Mouse (Mus musculus): ENCODE measurements at regions not wholly inside any gene's neighbourhood (a gene's known extent, or its start where the extent isn't known, plus 50 kb on each side); places are given as distances from the start of the nearest gene placed in this dataset.

- Histone ChIP-seq H3K36me3 (ENCODE audit: control insufficient read depth, insufficient read depth, low read length, poor library complexity, severe bottlenecking) (no peaks in the 10 kb centered on the region), H3K9me3 (ENCODE audit: control insufficient read depth, insufficient read depth, low read depth, low read length) (no peaks in the 10 kb centered on the region), H3K9ac (ENCODE audit: insufficient read depth, low read depth, low read length, poor library complexity, severe bottlenecking) (no peak overlapping the region), H3K27ac (ENCODE audit: insufficient read depth, low read depth, low read length, poor library complexity, severe bottlenecking) (no peak overlapping the region), H3K4me3 (ENCODE audit: insufficient read depth in 1 of 2, low read depth in 1 of 2, low read length in 2 of 2, poor library complexity in 1 of 2, severe bottlenecking in 1 of 2) (no peak overlapping the region), H3K4me1 (ENCODE audit: control insufficient read depth in 2 of 2, insufficient read depth in 2 of 2, low read length in 2 of 2, poor library complexity in 1 of 2) (no peaks in the 10 kb centered on the region)
- TF ChIP-seq HCFC1 (IDR thresholded peaks at IDR 0.05; ENCODE audit: borderline replicate concordance, insufficient read depth, low read length), result no peak
- no peak for TF ChIP-seq ZNF384 (IDR thresholded peaks at IDR 0.05; ENCODE audit: low read depth, low read length)
- TF ChIP-seq CHD2 (IDR thresholded peaks at IDR 0.05; ENCODE audit: low read depth, low read length), result no peak
- TF ChIP-seq ZC3H11A (IDR thresholded peaks at IDR 0.05; ENCODE audit: borderline replicate concordance, low read depth, low read length), result no peak
- TF ChIP-seq MAFK (IDR thresholded peaks at IDR 0.05; ENCODE audit: insufficient read depth, low read depth, low read length), result no peak
- DNase-seq (ENCODE audit: low read depth, low spot score), result no peak
- in situ Hi-C loops (cut with MboI; ENCODE audit: low sequenced_read_pairs in 2 of 2, unreplicated experiment in 2 of 2), result no loop called here
Observed at GRCm38 (mm10) chr3:51055004-51055403, 169.2 kb upstream of the Noct start.

DNA sequence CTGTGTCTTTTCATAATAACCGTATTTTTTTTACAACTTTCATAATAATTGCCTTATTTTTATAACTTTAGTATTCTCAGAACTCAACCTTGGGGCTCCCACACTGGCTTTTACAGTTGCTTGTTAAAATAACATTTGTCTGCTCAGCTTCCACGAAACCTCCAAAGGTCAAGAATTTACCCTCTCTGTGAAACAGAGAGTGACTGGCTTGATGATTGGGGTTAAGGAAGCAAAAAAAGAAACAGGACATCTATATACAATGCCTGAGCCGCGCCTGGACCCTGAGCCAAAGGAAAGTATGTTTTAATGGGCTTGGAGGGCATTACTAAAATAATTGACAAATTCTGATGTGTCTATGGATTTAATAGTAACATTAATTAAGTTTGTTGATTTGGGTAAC is 160.0 kb upstream of the Noct start:
- Histone ChIP-seq H3K4me3 (ENCODE audit: insufficient read depth in 1 of 2, low read depth in 1 of 2, low read length in 2 of 2, poor library complexity in 1 of 2, severe bottlenecking in 1 of 2) (no peak overlapping the region), H3K9me3 (ENCODE audit: control insufficient read depth, insufficient read depth, low read depth, low read length) (no peaks in the 10 kb centered on the region), H3K9ac (ENCODE audit: insufficient read depth, low read depth, low read length, poor library complexity, severe bottlenecking) (no peak overlapping the region), H3K27ac (ENCODE audit: insufficient read depth, low read depth, low read length, poor library complexity, severe bottlenecking) (no peak overlapping the region), H3K36me3 (ENCODE audit: control insufficient read depth, insufficient read depth, low read length, poor library complexity, severe bottlenecking) (no peaks in the 10 kb centered on the region), H3K4me1 (ENCODE audit: control insufficient read depth in 2 of 2, insufficient read depth in 2 of 2, low read length in 2 of 2, poor library complexity in 1 of 2) (no peaks in the 10 kb centered on the region)
- TF ChIP-seq ZNF384 (IDR thresholded peaks at IDR 0.05; ENCODE audit: low read depth, low read length) (no peak), CHD2 (IDR thresholded peaks at IDR 0.05; ENCODE audit: low read depth, low read length) (no peak), MAFK (IDR thresholded peaks at IDR 0.05; ENCODE audit: insufficient read depth, low read depth, low read length) (no peak), ZC3H11A (IDR thresholded peaks at IDR 0.05; ENCODE audit: borderline replicate concordance, low read depth, low read length) (no peak), HCFC1 (IDR thresholded peaks at IDR 0.05; ENCODE audit: borderline replicate concordance, insufficient read depth, low read length) (no peak)
- no peak for DNase-seq (ENCODE audit: low read depth, low spot score)
- in situ Hi-C loops (cut with MboI; ENCODE audit: low sequenced_read_pairs in 2 of 2, unreplicated experiment in 2 of 2), result no loop called here

GRCm38 (mm10) chr3:51066373-51066772 is 157.9 kb upstream of the Noct start:
- in situ Hi-C loops (cut with MboI; ENCODE audit: low sequenced_read_pairs in 2 of 2, unreplicated experiment in 2 of 2), result no loop called here
- no peak overlapping the region for H3K27ac ChIP-seq (ENCODE audit: insufficient read depth, low read depth, low read length, poor library complexity, severe bottlenecking)
- TF ChIP-seq ZC3H11A (IDR thresholded peaks at IDR 0.05; ENCODE audit: borderline replicate concordance, low read depth, low read length) (no peak), CHD2 (IDR thresholded peaks at IDR 0.05; ENCODE audit: low read depth, low read length) (no peak), MAFK (IDR thresholded peaks at IDR 0.05; ENCODE audit: insufficient read depth, low read depth, low read length) (no peak), HCFC1 (IDR thresholded peaks at IDR 0.05; ENCODE audit: borderline replicate concordance, insufficient read depth, low read length) (no peak), ZNF384 (IDR thresholded peaks at IDR 0.05; ENCODE audit: low read depth, low read length) (no peak)
- no peak overlapping the region for H3K4me3 ChIP-seq (ENCODE audit: insufficient read depth in 1 of 2, low read depth in 1 of 2, low read length in 2 of 2, poor library complexity in 1 of 2, severe bottlenecking in 1 of 2)
- no peak overlapping the region for H3K9ac ChIP-seq (ENCODE audit: insufficient read depth, low read depth, low read length, poor library complexity, severe bottlenecking)
- H3K36me3 ChIP-seq (ENCODE audit: control insufficient read depth, insufficient read depth, low read length, poor library complexity, severe bottlenecking), result no peaks in the 10 kb centered on the region
- no peaks in the 10 kb centered on the region for H3K4me1 ChIP-seq (ENCODE audit: control insufficient read depth in 2 of 2, insufficient read depth in 2 of 2, low read length in 2 of 2, poor library complexity in 1 of 2)
- no peak for DNase-seq (ENCODE audit: low read depth, low spot score)
- H3K9me3 ChIP-seq (ENCODE audit: control insufficient read depth, insufficient read depth, low read depth, low read length), result no peaks in the 10 kb centered on the region

GRCm38 (mm10) chr3:51072417-51072816 is 151.8 kb upstream of the Noct start:
- in situ Hi-C loops (cut with MboI; ENCODE audit: low sequenced_read_pairs in 2 of 2, unreplicated experiment in 2 of 2), result no loop called here
- H3K27ac ChIP-seq (ENCODE audit: insufficient read depth, low read depth, low read length, poor library complexity, severe bottlenecking), result no peak overlapping the region
- H3K36me3 ChIP-seq (ENCODE audit: control insufficient read depth, insufficient read depth, low read length, poor library complexity, severe bottlenecking), result no peaks in the 10 kb centered on the region
- H3K4me3 ChIP-seq (ENCODE audit: insufficient read depth in 1 of 2, low read depth in 1 of 2, low read length in 2 of 2, poor library complexity in 1 of 2, severe bottlenecking in 1 of 2), result no peak overlapping the region
- no peaks in the 10 kb centered on the region for H3K9me3 ChIP-seq (ENCODE audit: control insufficient read depth, insufficient read depth, low read depth, low read length)
- TF ChIP-seq CHD2 (IDR thresholded peaks at IDR 0.05; ENCODE audit: low read depth, low read length), result no peak
- no peak for TF ChIP-seq MAFK (IDR thresholded peaks at IDR 0.05; ENCODE audit: insufficient read depth, low read depth, low read length)
- TF ChIP-seq ZC3H11A (IDR thresholded peaks at IDR 0.05; ENCODE audit: borderline replicate concordance, low read depth, low read length), result no peak
- no peak for TF ChIP-seq ZNF384 (IDR thresholded peaks at IDR 0.05; ENCODE audit: low read depth, low read length)
- TF ChIP-seq HCFC1 (IDR thresholded peaks at IDR 0.05; ENCODE audit: borderline replicate concordance, insufficient read depth, low read length), result no peak
- no peaks in the 10 kb centered on the region for H3K4me1 ChIP-seq (ENCODE audit: control insufficient read depth in 2 of 2, insufficient read depth in 2 of 2, low read length in 2 of 2, poor library complexity in 1 of 2)
- no peak for DNase-seq (ENCODE audit: low read depth, low spot score)
- no peak overlapping the region for H3K9ac ChIP-seq (ENCODE audit: insufficient read depth, low read depth, low read length, poor library complexity, severe bottlenecking)

All from ES-E14 (cell line).